Mouse (Mus musculus): ENCODE data around the gene Polr2a. TPM values are rescaled to one million over a fixed set of nuclear protein-coding genes. Genes with fewer than 3 reads are reported as not detected.

Polr2a gene
- polyA plus RNA-seq, 1 experiment from 2014 or later: 58.4 TPM

- 2% methylated on average over 41 of the region's 41 CpGs for WGBS
- peak; percentile 88 for ATAC-seq (ENCODE audit: low FRiP score, low TSS enrichment)
- Histone ChIP-seq H3K27ac (ENCODE audit: low read depth, low read length) (peak within 1 kb of the TSS; percentile 78), H3K4me1 (ENCODE audit: control insufficient read depth, insufficient read depth, low read length) (peaks cover 14% of the 10 kb centered on the region; the same call in 1 of the 2 replicates), H3K27me3 (ENCODE audit: control insufficient read depth, insufficient read depth, low read length) (no peaks in the 10 kb centered on the region), H3K4me3 (ENCODE audit: low read length) (peak within 1 kb of the TSS; percentile 62), H3K9ac (ENCODE audit: low read depth, low read length) (peak within 1 kb of the TSS; percentile 83), H3K9me3 (ENCODE audit: control insufficient read depth, low read length) (0 out of 2 replicates have a peak, but pooled peaks cover 3% of the 10 kb centered on the region), H3K4me2 (replicated peaks; ENCODE audit: low read depth, low read length) (peak within 1 kb of the TSS; percentile 93), H3K36me3 (ENCODE audit: control insufficient read depth, insufficient read depth, low read length) (no peaks in the 10 kb centered on the region)
Measured at GRCm38 (mm10) chr11:69695361-69696181, 62.9 kb downstream of the Polr2a start, which contains the start of the genes Tnfsf12 and Tnfsfm13. Gene Tnfsf12 (minus strand): TSS chr11:69695849. Gene Tnfsfm13 (minus strand): TSS chr11:69696098.

GRCm38 (mm10) chr11:69695046-69695360 is 63.4 kb downstream of the Polr2a start:
- Histone ChIP-seq H3K9ac (ENCODE audit: low read depth, low read length) (peak overlapping the region; percentile 83; the same call in 1 of the 2 replicates), H3K27me3 (ENCODE audit: control insufficient read depth, insufficient read depth, low read length) (no peaks in the 10 kb centered on the region), H3K4me2 (replicated peaks; ENCODE audit: low read depth, low read length) (peak overlapping the region; percentile 93), H3K4me1 (ENCODE audit: control insufficient read depth, insufficient read depth, low read length) (peaks cover 14% of the 10 kb centered on the region; the same call in 1 of the 2 replicates), H3K9me3 (ENCODE audit: control insufficient read depth, low read length) (0 out of 2 replicates have a peak, but pooled peaks cover 3% of the 10 kb centered on the region), H3K36me3 (ENCODE audit: control insufficient read depth, insufficient read depth, low read length) (no peaks in the 10 kb centered on the region), H3K27ac (ENCODE audit: low read depth, low read length) (peak overlapping the region; percentile 78), H3K4me3 (ENCODE audit: low read length) (peak overlapping the region; percentile 62)
- 29% methylated on average over 6 of the region's 6 CpGs for WGBS
- no peak; the same call in 1 of the 2 replicates for ATAC-seq (ENCODE audit: low FRiP score, low TSS enrichment)

- no peak overlapping the region for H3K9ac ChIP-seq (ENCODE audit: low read depth, low read length)
- 0 out of 2 replicates have a peak, but pooled peaks cover under 1% of the 10 kb centered on the region for H3K9me3 ChIP-seq (ENCODE audit: control insufficient read depth, low read length)
- no peak overlapping the region for H3K4me2 ChIP-seq (replicated peaks; ENCODE audit: low read depth, low read length)
- no peak for ATAC-seq (ENCODE audit: low FRiP score, low TSS enrichment)
- no peak overlapping the region for H3K27ac ChIP-seq (ENCODE audit: low read depth, low read length)
- peaks cover 14% of the 10 kb centered on the region; the same call in 1 of the 2 replicates for H3K4me1 ChIP-seq (ENCODE audit: control insufficient read depth, insufficient read depth, low read length)
- no peak overlapping the region for H3K4me3 ChIP-seq (ENCODE audit: low read length)
- 47% methylated on average over 11 of the region's 11 CpGs for WGBS
- no peaks in the 10 kb centered on the region for H3K27me3 ChIP-seq (ENCODE audit: control insufficient read depth, insufficient read depth, low read length)
- no peaks in the 10 kb centered on the region for H3K36me3 ChIP-seq (ENCODE audit: control insufficient read depth, insufficient read depth, low read length)
Measured at GRCm38 (mm10) chr11:69693421-69693965, 64.9 kb downstream of the Polr2a start.

GRCm38 (mm10) chr11:69692863-69693262 is 65.6 kb downstream of the Polr2a start:
- 80% methylated on average over 6 of the region's 6 CpGs for WGBS
- Histone ChIP-seq H3K36me3 (ENCODE audit: control insufficient read depth, insufficient read depth, low read length) (no peaks in the 10 kb centered on the region), H3K9me3 (ENCODE audit: control insufficient read depth, low read length) (no peaks in the 10 kb centered on the region), H3K4me3 (ENCODE audit: low read length) (no peak overlapping the region), H3K4me1 (ENCODE audit: control insufficient read depth, insufficient read depth, low read length) (peaks cover 14% of the 10 kb centered on the region; the same call in 1 of the 2 replicates), H3K27me3 (ENCODE audit: control insufficient read depth, insufficient read depth, low read length) (no peaks in the 10 kb centered on the region), H3K4me2 (replicated peaks; ENCODE audit: low read depth, low read length) (no peak overlapping the region), H3K9ac (ENCODE audit: low read depth, low read length) (no peak overlapping the region), H3K27ac (ENCODE audit: low read depth, low read length) (no peak overlapping the region)
- ATAC-seq (ENCODE audit: low FRiP score, low TSS enrichment): no peak

DNA sequence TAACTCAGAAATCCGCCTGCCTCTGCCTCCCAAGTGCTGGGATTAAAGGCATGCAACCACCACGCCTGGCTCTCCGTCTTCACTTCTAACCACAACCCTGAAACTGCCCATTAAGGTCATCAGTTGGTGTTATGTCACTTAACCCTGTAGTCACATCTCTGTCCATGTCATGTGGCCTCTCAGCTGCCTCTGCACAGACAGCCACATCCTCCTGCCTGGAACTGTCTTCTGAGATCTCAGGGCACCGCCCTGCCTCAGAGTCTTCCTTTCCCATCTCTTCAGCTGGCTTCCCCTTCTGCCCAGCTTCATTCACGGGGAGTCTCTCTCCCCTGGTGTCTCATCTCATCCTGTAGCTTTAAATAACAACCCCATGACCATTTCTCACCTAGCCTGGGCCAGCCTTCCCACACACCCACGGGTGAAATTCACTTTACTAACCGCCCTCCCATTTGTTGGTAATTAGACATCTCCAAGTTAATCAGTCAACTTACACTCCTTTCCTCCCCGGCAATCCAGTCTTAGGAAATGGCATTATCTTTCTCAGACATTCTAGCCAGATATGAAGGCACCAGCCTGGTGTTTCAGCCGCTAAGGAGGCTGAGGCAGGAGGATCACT is 66.1 kb downstream of the Polr2a start:
- WGBS: 72% methylated on average over 9 of the region's 9 CpGs
- Histone ChIP-seq H3K9me3 (ENCODE audit: control insufficient read depth, low read length) (no peaks in the 10 kb centered on the region), H3K27ac (ENCODE audit: low read depth, low read length) (no peak overlapping the region), H3K9ac (ENCODE audit: low read depth, low read length) (no peak overlapping the region), H3K27me3 (ENCODE audit: control insufficient read depth, insufficient read depth, low read length) (no peaks in the 10 kb centered on the region), H3K4me3 (ENCODE audit: low read length) (no peak overlapping the region), H3K4me2 (replicated peaks; ENCODE audit: low read depth, low read length) (no peak overlapping the region), H3K36me3 (ENCODE audit: control insufficient read depth, insufficient read depth, low read length) (no peaks in the 10 kb centered on the region), H3K4me1 (ENCODE audit: control insufficient read depth, insufficient read depth, low read length) (peaks cover 14% of the 10 kb centered on the region; the same call in 1 of the 2 replicates)
- no peak for ATAC-seq (ENCODE audit: low FRiP score, low TSS enrichment)

GRCm38 (mm10) chr11:69689891-69690290 is 68.5 kb downstream of the Polr2a start:
- H3K36me3 ChIP-seq (ENCODE audit: control insufficient read depth, insufficient read depth, low read length): no peaks in the 10 kb centered on the region
- no peak overlapping the region for H3K4me3 ChIP-seq (ENCODE audit: low read length)
- 100% methylated on average over 1 of the region's 1 CpGs for WGBS
- H3K4me2 ChIP-seq (replicated peaks; ENCODE audit: low read depth, low read length): no peak overlapping the region
- H3K9me3 ChIP-seq (ENCODE audit: control insufficient read depth, low read length): no peaks in the 10 kb centered on the region
- no peak overlapping the region for H3K27ac ChIP-seq (ENCODE audit: low read depth, low read length)
- ATAC-seq (ENCODE audit: low FRiP score, low TSS enrichment): no peak
- no peaks in the 10 kb centered on the region for H3K27me3 ChIP-seq (ENCODE audit: control insufficient read depth, insufficient read depth, low read length)
- H3K4me1 ChIP-seq (ENCODE audit: control insufficient read depth, insufficient read depth, low read length): peaks cover 24% of the 10 kb centered on the region; the same call in 1 of the 2 replicates
- H3K9ac ChIP-seq (ENCODE audit: low read depth, low read length): no peak overlapping the region

- H3K4me1 ChIP-seq (ENCODE audit: control insufficient read depth, insufficient read depth, low read length): peaks cover 23% of the 10 kb centered on the region; the same call in 1 of the 2 replicates
- H3K27me3 ChIP-seq (ENCODE audit: control insufficient read depth, insufficient read depth, low read length): no peaks in the 10 kb centered on the region
- H3K9ac ChIP-seq (ENCODE audit: low read depth, low read length): 0 out of 2 replicates have a peak overlapping the region, but pooled peaks have one; percentile 12
- WGBS: 54% methylated on average over 5 of the region's 5 CpGs
- no peak overlapping the region for H3K27ac ChIP-seq (ENCODE audit: low read depth, low read length)
- no peak overlapping the region for H3K4me3 ChIP-seq (ENCODE audit: low read length)
- H3K36me3 ChIP-seq (ENCODE audit: control insufficient read depth, insufficient read depth, low read length): no peaks in the 10 kb centered on the region
- H3K9me3 ChIP-seq (ENCODE audit: control insufficient read depth, low read length): no peaks in the 10 kb centered on the region
- H3K4me2 ChIP-seq (replicated peaks; ENCODE audit: low read depth, low read length): no peak overlapping the region
- ATAC-seq (ENCODE audit: low FRiP score, low TSS enrichment): no peak
Measured at GRCm38 (mm10) chr11:69687061-69687460, 71.4 kb downstream of the Polr2a start.

GRCm38 (mm10) chr11:69686377-69686776 is 72.1 kb downstream of the Polr2a start:
- ATAC-seq (ENCODE audit: low FRiP score, low TSS enrichment): no peak
- H3K27me3 ChIP-seq (ENCODE audit: control insufficient read depth, insufficient read depth, low read length): no peaks in the 10 kb centered on the region
- H3K4me3 ChIP-seq (ENCODE audit: low read length): no peak overlapping the region
- H3K4me1 ChIP-seq (ENCODE audit: control insufficient read depth, insufficient read depth, low read length): peaks cover 23% of the 10 kb centered on the region; the same call in 1 of the 2 replicates
- H3K9ac ChIP-seq (ENCODE audit: low read depth, low read length): no peak overlapping the region
- 0 out of 2 replicates have a peak overlapping the region, but pooled peaks have one; percentile 19 for H3K27ac ChIP-seq (ENCODE audit: low read depth, low read length)
- H3K4me2 ChIP-seq (replicated peaks; ENCODE audit: low read depth, low read length): no peak overlapping the region
- H3K36me3 ChIP-seq (ENCODE audit: control insufficient read depth, insufficient read depth, low read length): no peaks in the 10 kb centered on the region
- WGBS: 17% methylated on average over 4 of the region's 4 CpGs
- no peaks in the 10 kb centered on the region for H3K9me3 ChIP-seq (ENCODE audit: control insufficient read depth, low read length)
